Mouse (Mus musculus): Measurements from ENCODE around the gene Creg1.

DNA sequence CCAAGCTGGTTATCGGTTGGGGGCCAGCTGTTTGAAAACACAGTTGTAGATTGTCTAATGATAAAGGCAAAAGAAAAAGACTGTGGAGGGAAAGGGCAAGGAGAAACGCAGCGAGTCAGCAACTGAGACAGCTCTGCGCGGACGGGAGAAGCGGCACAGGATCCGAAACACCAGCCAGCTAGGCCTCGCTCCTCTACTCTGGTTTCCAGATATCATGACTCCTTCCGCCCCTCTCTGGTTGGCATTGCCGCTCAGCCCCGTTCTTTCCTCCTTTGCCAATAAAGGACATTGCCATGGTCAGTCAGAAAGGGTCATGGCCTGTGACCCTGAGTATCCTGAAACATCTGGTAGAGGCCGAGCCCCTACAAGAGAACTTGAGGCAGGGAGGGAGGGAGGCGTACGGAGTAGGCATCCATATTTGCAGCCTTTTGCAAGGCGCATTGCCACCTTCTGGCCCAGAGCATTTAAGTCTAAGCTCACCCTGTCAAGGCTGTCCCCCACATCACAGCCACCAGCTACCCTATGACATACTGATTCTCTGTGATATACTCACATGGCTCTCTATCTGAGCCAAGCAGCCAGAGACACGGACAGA, 25.6 kb downstream of the Creg1 start:
- TF ChIP-seq ZNF384 (IDR thresholded peaks at IDR 0.05; ENCODE audit: low read depth, low read length): no peak
- TF ChIP-seq HCFC1 (IDR thresholded peaks at IDR 0.05; ENCODE audit: borderline replicate concordance, insufficient read depth, low read length): no peak

Measured in ES-E14 (cell line).